Mouse (Mus musculus): ENCODE measurements at regions not wholly inside any gene's neighbourhood (a gene's known extent, or its start where the extent isn't known, plus 50 kb on each side); places are given as distances from the start of the nearest gene placed in this dataset.

- Histone ChIP-seq H3K4me1 (no peaks in the 10 kb centered on the region), H3K36me3 (replicated peaks) (no peaks in the 10 kb centered on the region), H3K9ac (no peak overlapping the region), H3K9me3 (no peaks in the 10 kb centered on the region), H3K27ac (no peak overlapping the region), H3K27me3 (replicated peaks) (no peaks in the 10 kb centered on the region), H3K4me3 (no peak overlapping the region), H3K4me2 (no peak overlapping the region)
- no peak for ATAC-seq (replicated peaks)
- 90% methylated on average over 15 of the region's 15 CpGs for WGBS
These were observed 3638.1 kb upstream of the Gm7489 start for GRCm38 (mm10) chr15:50246418-50247186.

- Histone ChIP-seq H3K27ac (no peak overlapping the region), H3K9ac (no peak overlapping the region), H3K4me3 (no peak overlapping the region), H3K4me1 (no peaks in the 10 kb centered on the region), H3K36me3 (replicated peaks) (no peaks in the 10 kb centered on the region), H3K9me3 (no peaks in the 10 kb centered on the region), H3K27me3 (replicated peaks) (no peaks in the 10 kb centered on the region), H3K4me2 (no peak overlapping the region)
- ATAC-seq (replicated peaks), result no peak
- 93% methylated on average over 2 of the region's 2 CpGs for WGBS
These were observed 3624.6 kb upstream of the Gm7489 start for GRCm38 (mm10) chr15:50260057-50260456.

GRCm38 (mm10) chr15:50261245-50261872 lies 3623.3 kb upstream of the Gm7489 start:
- Histone ChIP-seq H3K4me2 (no peak overlapping the region), H3K9ac (no peak overlapping the region), H3K9me3 (no peaks in the 10 kb centered on the region), H3K4me1 (no peaks in the 10 kb centered on the region), H3K27me3 (replicated peaks) (no peaks in the 10 kb centered on the region), H3K27ac (no peak overlapping the region), H3K4me3 (no peak overlapping the region), H3K36me3 (replicated peaks) (no peaks in the 10 kb centered on the region)
- WGBS, result 68% methylated on average over 8 of the region's 8 CpGs
- ATAC-seq (replicated peaks), result peak; percentile 72

- H3K9me3 ChIP-seq, result no peaks in the 10 kb centered on the region
- H3K36me3 ChIP-seq (replicated peaks), result no peaks in the 10 kb centered on the region
- no peak overlapping the region for H3K9ac ChIP-seq
- H3K4me3 ChIP-seq, result no peak overlapping the region
- no peaks in the 10 kb centered on the region for H3K4me1 ChIP-seq
- H3K27me3 ChIP-seq (replicated peaks), result no peaks in the 10 kb centered on the region
- H3K27ac ChIP-seq, result no peak overlapping the region
- 60% methylated on average over 1 of the region's 1 CpGs for WGBS
- no peak for ATAC-seq (replicated peaks)
- H3K4me2 ChIP-seq, result no peak overlapping the region
These were observed 3617.2 kb upstream of the Gm7489 start for GRCm38 (mm10) chr15:50267542-50267941.

- Histone ChIP-seq H3K27ac (no peak overlapping the region), H3K9me3 (no peaks in the 10 kb centered on the region), H3K27me3 (replicated peaks) (no peaks in the 10 kb centered on the region), H3K9ac (no peak overlapping the region), H3K4me3 (no peak overlapping the region), H3K4me1 (no peaks in the 10 kb centered on the region), H3K36me3 (replicated peaks) (no peaks in the 10 kb centered on the region), H3K4me2 (no peak overlapping the region)
- ATAC-seq (replicated peaks), result no peak
These were observed 3613.1 kb upstream of the Gm7489 start for GRCm38 (mm10) chr15:50271646-50272045.

GRCm38 (mm10) chr15:50282576-50282975 lies 3602.1 kb upstream of the Gm7489 start:
- no peak for ATAC-seq (replicated peaks)
- H3K27me3 ChIP-seq (replicated peaks), result no peaks in the 10 kb centered on the region
- H3K27ac ChIP-seq, result no peak overlapping the region
- H3K9me3 ChIP-seq, result no peaks in the 10 kb centered on the region
- no peaks in the 10 kb centered on the region for H3K4me1 ChIP-seq
- WGBS, result 95% methylated on average over 2 of the region's 2 CpGs
- H3K4me3 ChIP-seq, result no peak overlapping the region
- no peak overlapping the region for H3K4me2 ChIP-seq
- H3K36me3 ChIP-seq (replicated peaks), result no peaks in the 10 kb centered on the region
- H3K9ac ChIP-seq, result no peak overlapping the region

GRCm38 (mm10) chr15:50283491-50283890 lies 3601.2 kb upstream of the Gm7489 start:
- no peaks in the 10 kb centered on the region for H3K27me3 ChIP-seq (replicated peaks)
- no peak overlapping the region for H3K4me2 ChIP-seq
- 91% methylated on average over 2 of the region's 2 CpGs for WGBS
- no peaks in the 10 kb centered on the region for H3K4me1 ChIP-seq
- no peaks in the 10 kb centered on the region for H3K36me3 ChIP-seq (replicated peaks)
- H3K9ac ChIP-seq, result no peak overlapping the region
- no peak for ATAC-seq (replicated peaks)
- no peak overlapping the region for H3K4me3 ChIP-seq
- H3K27ac ChIP-seq, result no peak overlapping the region
- H3K9me3 ChIP-seq, result no peaks in the 10 kb centered on the region

GRCm38 (mm10) chr15:50301831-50302230 lies 3582.9 kb upstream of the Gm7489 start:
- ATAC-seq (replicated peaks), result no peak

GRCm38 (mm10) chr15:50304085-50304484 lies 3580.6 kb upstream of the Gm7489 start:
- no peaks in the 10 kb centered on the region for H3K4me1 ChIP-seq
- H3K4me2 ChIP-seq, result no peak overlapping the region
- no peak for ATAC-seq (replicated peaks)
- H3K9me3 ChIP-seq, result no peaks in the 10 kb centered on the region
- WGBS, result 75% methylated on average over 4 of the region's 4 CpGs
- H3K27me3 ChIP-seq (replicated peaks), result no peaks in the 10 kb centered on the region
- no peak overlapping the region for H3K9ac ChIP-seq
- no peak overlapping the region for H3K4me3 ChIP-seq
- H3K36me3 ChIP-seq (replicated peaks), result no peaks in the 10 kb centered on the region
- no peak overlapping the region for H3K27ac ChIP-seq

More at GRCm38 (mm10) chr15:50301831-50302230, 3582.9 kb upstream of the Gm7489 start:
- Histone ChIP-seq H3K4me2 (no peak overlapping the region), H3K9me3 (no peaks in the 10 kb centered on the region), H3K4me3 (no peak overlapping the region), H3K36me3 (replicated peaks) (no peaks in the 10 kb centered on the region), H3K27ac (no peak overlapping the region), H3K9ac (no peak overlapping the region), H3K4me1 (no peaks in the 10 kb centered on the region), H3K27me3 (replicated peaks) (no peaks in the 10 kb centered on the region)
- WGBS, result 90% methylated on average over 3 of the region's 3 CpGs

- ATAC-seq (replicated peaks), result no peak
- Histone ChIP-seq H3K9me3 (no peaks in the 10 kb centered on the region), H3K36me3 (replicated peaks) (no peaks in the 10 kb centered on the region), H3K27ac (no peak overlapping the region), H3K9ac (no peak overlapping the region), H3K4me3 (no peak overlapping the region), H3K4me1 (no peaks in the 10 kb centered on the region), H3K4me2 (no peak overlapping the region), H3K27me3 (replicated peaks) (no peaks in the 10 kb centered on the region)
These were observed 3563.9 kb upstream of the Gm7489 start for GRCm38 (mm10) chr15:50320796-50321195.

- H3K27me3 ChIP-seq (replicated peaks), result no peaks in the 10 kb centered on the region
- no peaks in the 10 kb centered on the region for H3K4me1 ChIP-seq
- H3K9me3 ChIP-seq, result no peaks in the 10 kb centered on the region
- 96% methylated on average over 5 of the region's 5 CpGs for WGBS
- no peak for ATAC-seq (replicated peaks)
- no peak overlapping the region for H3K27ac ChIP-seq
- H3K36me3 ChIP-seq (replicated peaks), result no peaks in the 10 kb centered on the region
- no peak overlapping the region for H3K4me3 ChIP-seq
- no peak overlapping the region for H3K9ac ChIP-seq
- no peak overlapping the region for H3K4me2 ChIP-seq
These were observed 3539.2 kb upstream of the Gm7489 start for GRCm38 (mm10) chr15:50345536-50345935.

- no peak for ATAC-seq (replicated peaks)
- Histone ChIP-seq H3K4me1 (no peaks in the 10 kb centered on the region), H3K27ac (no peak overlapping the region), H3K9me3 (no peaks in the 10 kb centered on the region), H3K4me3 (no peak overlapping the region), H3K9ac (no peak overlapping the region), H3K4me2 (no peak overlapping the region), H3K36me3 (replicated peaks) (no peaks in the 10 kb centered on the region), H3K27me3 (replicated peaks) (no peaks in the 10 kb centered on the region)
- WGBS, result 92% methylated on average over 2 of the region's 2 CpGs
These were observed 3537.8 kb upstream of the Gm7489 start for GRCm38 (mm10) chr15:50346953-50347352.

Data from midbrain, embryonic 15.5 days (tissue).